Mouse (Mus musculus) CD8-positive naive resting alpha-beta T cell, adult 2 months (primary cell): ENCODE data around the gene Resf1.
A peak's percentile ranks its signal among the peaks of the same experiment; 100 is the strongest.
"Not testable (repeated sequence)": the region's sequence is repeated elsewhere in the genome, so short reads cannot be mapped to it uniquely, and the experiment has no call there.

Source experiments
- DNase-seq, 2 experiments: peaks; one replicate each; pipeline ENCODE4 v3.0.0; 2022; ENCODE audit warnings: low read depth in 2 of 2, low spot score in 2 of 2

Gene Resf1

DNA sequence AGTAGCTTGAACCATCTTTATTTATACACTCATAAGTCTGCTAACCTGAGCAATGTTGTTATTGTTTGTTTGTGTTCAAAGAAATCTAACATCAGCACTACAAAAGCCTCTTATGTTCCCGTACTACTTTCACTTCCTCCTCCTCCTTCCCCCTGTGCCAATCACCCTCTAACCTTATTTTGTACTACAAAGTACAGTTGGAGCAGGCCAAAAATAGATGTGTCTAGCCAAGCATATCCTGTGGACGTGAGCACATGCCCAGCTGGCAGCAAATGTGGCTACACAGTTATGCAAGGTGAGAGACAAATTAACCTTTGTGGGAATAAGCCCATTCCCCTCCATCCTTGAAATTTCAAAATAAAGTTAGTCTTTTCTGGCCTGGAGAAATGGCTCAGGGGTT lies 34.6 kb downstream of the Resf1 start:
- DNase-seq = no peak

- no peak for DNase-seq
Observed at GRCm38 (mm10) chr6:149344372-149344771, 35.2 kb downstream of the Resf1 start.

- not testable (repeated sequence) for DNase-seq
Observed at GRCm38 (mm10) chr6:149348211-149348610, 39.0 kb downstream of the Resf1 start.

DNA sequence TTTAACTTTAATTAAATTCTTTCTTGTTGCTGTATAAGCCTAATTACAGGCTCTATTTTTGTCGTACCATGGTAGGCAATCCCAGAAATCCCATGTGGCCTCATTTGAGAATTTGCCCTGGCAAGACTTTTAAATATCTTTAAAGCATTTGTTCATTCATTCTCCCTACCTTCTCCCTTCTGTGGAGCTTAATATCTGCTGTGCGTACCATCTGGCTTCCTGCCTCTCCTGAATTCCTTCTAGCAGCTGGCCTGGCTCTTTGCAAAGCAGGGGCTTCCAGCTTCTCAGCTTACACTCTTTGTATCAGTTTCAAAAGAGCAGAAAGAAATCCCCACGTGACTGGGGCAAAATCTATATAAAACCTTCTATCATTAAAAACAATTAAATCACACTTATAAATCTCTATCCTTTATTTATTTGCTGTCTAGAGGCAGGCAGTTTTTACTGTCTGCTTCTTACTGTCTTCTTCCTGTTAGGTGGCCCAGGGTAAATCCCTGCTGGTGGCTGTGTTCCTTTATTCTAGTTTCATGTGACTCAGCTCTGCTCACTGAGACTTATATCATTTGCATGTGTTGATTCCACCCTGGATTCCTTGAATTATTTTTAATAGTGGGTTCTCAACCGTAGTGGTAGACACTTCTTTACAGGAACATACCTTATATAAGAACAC lies 45.7 kb downstream of the Resf1 start:
- no peak for DNase-seq

DNA sequence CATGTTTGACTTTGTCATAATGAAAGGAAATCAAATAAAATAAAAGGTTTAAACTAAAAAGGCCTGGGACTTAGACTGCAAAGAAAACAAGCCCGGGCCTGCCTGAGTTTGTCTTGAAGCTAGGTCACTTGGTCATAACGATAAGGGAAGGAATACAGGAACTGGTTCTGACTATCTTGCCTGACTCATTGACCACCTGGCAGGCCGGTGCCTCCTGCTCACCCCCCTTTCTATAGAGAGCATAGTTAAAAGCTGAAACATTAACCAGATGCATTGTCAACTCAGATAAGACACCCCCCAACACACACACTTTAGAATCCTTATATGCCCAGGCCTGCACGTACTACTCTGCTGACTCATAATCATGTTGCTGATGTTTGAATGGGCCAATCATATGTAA lies 46.6 kb downstream of the Resf1 start:
- DNase-seq = not testable (repeated sequence)

- no peak for DNase-seq
Observed at GRCm38 (mm10) chr6:149357155-149357554, 47.9 kb downstream of the Resf1 start.

GRCm38 (mm10) chr6:149362533-149362932 lies 53.3 kb downstream of the Resf1 start:
- DNase-seq = not testable (repeated sequence)

GRCm38 (mm10) chr6:149365975-149366374 lies 56.8 kb downstream of the Resf1 start:
- not testable (repeated sequence) for DNase-seq

DNA sequence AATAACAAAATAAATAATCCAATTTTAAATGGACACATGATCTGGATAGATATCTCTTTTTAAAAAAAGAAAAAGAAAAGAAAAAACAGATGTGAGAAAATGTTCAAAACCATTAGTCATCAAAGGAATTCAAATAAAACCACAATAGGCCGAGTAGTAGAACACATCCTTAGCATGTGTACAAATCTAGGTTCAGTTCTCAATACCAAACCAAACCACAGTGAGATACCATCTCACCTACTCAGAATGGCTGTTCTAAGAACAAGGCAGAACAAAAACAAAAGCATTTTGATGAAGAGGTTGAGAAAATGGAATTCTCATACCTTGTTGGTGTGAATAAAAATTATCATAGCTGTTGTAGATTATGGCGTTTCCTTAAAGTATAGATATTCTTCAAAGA lies 57.2 kb downstream of the Resf1 start:
- peak in 1 of 2 experiments; percentile 25 for DNase-seq

- DNase-seq = peak; percentile 70 to 76
Observed at GRCm38 (mm10) chr6:149374986-149375457, 65.8 kb downstream of the Resf1 start.

GRCm38 (mm10) chr6:149383531-149383930 lies 74.3 kb downstream of the Resf1 start:
- no peak for DNase-seq
